Mouse (Mus musculus) CD4-positive helper T cell, adult 2 months (primary cell): ENCODE results near the gene Enpp3.

Source experiments
- DNase-seq: peaks from one replicate; pipeline ENCODE4 v3.0.0-alpha.2; 2012; ENCODE audit warnings: low read depth, missing footprints, low spot score

Gene Enpp3

DNA sequence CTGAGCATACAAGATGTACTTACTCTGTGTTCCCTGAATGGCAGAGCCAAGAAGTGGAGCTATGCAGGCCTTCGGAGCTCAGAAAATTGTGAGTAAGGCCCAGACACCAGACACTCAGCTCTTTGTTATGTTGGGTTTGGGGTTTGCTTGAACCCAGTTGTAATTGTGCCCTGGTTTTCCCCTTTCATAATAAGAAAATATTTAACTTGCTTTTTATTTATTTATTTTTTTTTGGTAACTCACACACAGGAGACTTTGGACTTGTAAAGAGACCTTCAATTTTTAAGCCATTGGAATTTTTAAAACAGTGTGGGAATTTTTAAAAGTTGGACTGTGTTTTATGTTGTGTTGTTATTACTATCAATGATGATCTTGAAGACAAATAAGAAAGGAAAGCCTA, at the start of gene Enpp3:
Enpp3 (minus strand) TSS at position 148 of the 400 bp plus-strand sequence.
- no peak for DNase-seq

DNA sequence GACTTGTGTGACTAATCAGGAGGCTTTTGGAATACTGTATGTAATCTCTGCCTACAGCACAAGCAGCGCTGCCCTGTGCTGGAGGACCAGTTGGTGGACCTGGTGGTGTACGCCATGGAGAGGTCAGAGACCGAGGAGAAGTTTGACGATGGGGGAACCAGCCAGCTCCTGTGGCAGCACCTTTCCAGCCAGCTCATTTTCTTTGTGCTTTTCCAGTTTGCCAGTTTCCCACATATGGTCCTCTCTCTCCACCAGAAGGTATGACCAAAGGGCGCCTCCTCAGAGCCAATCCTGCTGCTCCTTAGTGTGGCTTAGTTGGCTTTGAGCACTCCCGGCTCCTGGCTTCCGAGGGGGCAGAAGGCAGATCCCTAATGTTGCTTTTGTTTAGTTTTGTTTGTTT, 45.7 kb upstream of the Enpp3 start:
- no peak for DNase-seq

DNA sequence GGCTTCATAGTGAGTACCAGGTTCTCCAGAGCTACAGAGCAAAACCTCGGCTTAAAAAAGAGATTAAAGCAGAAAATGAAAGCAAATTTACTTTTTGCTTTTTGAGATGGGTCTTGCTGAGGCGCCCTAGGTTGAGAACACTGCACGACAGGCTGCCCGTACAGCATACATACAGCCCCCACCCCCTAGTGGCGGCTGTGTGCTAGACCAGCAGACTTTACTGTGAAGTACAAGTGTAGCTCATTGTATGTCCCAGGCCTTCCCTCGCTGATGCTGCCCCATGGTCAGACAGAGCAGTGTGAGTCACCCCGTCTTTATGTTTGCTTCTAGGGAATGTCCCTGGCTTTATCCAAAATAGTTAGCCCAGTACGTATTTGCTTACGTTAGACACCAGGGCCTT, 43.4 kb upstream of the Enpp3 start:
- DNase-seq: peak; percentile 19

DNA sequence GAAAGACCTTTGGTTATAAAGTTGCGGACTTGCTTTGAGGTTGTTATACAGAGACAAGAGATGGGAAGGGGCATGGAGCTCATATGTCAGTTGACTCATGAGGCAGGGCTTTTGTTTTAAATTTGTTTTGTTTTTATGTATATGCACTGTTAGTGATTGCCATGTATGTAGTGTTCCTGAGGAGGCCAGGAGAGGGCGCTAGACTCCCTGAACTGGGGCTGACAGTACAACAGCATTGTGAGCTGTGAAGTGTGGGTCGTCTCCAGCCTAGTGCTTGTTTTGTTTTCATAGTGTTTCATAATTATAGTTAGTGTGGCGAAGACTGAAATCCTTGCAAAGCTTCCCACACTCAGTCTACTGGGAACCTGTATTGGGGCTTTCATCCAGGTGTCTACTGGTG, 31.0 kb upstream of the Enpp3 start:
- DNase-seq: no peak

DNA sequence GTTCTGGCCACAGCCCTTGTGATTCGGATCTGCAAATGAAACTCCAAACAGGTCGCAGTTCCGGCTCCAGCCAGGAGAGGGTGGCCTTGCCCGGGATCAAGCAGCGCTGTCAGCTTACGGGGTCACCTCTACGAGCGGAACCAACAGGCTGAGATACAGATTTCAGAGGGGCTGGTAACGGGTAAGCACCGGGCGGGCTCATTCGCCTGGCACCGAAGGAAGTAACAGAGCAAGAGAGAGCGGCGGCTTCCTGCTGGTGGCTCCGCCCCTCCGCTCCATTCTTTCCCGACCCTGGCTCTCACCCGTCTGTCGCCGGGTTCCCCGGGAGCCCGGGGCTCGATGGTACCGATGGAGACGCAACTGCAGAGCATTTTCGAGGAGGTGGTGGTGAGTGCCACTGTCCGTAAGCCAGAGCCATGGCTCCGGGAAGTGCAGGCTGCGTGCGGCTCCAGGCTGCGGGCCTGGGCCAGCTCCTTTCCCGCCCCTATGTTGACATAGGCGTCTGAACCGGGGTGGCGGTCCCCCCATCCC, 27.2 kb upstream of the Enpp3 start, which contains the start of gene Med23:
Med23 (plus strand) TSS at position 227 of the 531 bp plus-strand sequence.
- DNase-seq: peak; percentile 96

DNA sequence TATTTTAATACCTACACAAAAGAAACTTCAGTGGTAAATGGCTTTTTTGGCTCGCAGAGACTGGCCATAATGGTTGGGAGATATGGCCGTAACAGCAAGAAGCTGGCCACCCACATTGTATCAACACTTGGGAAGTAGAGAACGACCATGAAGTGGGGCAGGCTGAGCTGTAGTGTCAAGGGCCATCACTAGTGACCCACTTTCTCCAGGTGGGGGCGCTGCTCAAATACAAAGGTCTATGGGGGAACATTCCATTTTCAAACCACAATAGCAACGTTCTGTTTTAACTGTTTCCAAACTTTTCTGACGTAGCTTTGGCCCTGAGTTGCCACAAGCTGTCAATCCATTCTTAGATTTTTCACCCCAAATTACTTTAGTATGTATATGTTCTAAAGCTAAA, 21.8 kb upstream of the Enpp3 start:
- DNase-seq: no peak

DNA sequence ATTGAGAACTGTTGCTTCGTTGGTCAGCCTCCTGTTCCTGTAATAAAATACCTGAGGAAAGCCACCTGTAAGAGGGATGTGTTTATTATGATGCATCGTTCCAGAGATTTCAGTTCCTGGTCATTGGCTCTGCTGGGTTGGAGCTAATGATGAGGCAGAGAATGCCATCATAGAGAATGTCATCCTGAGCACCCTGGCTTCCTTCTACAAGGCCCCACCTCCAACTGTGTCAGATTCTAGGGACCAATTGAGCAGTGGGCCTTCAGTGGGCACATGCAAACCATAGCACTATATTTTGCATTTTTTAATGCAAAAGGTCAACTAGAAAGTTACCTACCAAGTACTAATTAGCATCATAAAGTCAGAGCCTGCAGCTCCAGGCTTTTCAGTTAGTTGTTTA, 20.5 kb upstream of the Enpp3 start:
- no peak for DNase-seq

DNA sequence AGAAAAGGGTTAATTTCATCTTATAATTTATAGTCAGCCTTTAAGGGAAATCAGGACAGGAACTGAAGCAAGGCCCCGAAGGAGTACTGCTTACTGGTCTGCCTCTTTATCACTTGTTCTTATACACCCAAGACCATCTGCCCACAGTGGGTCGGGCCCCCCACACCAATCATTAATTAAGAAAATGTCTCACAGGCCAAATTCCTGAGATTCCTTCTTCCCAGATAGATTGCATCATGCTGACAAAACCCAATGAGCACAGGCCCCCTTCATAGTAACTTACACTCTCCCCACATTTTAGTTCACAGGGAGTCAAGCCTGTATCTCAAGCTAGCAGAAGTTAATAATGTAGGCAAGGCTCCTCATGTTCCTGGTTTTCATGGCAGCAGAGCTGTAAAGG, 625 bp downstream of the Enpp3 start:
- no peak for DNase-seq

DNA sequence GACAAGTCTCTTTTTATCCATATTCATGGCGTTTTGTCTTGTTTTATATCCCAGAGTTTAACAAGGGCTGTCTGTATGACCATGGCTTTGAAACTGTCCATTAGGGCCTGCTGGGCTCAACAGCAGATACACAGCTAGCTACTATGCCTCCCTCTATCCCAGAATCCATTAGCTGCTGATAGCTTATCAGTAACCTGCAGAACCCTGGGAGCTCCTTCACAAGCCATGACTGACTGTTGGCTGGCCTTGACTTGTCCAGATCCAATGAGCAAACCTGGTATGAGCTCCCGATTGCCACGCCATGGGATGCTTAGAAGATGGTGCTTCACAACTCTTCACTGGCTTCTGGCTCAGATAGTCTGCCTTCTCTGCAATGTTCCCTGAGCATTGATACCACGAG, 1.8 kb downstream of the Enpp3 start:
- no peak for DNase-seq

DNA sequence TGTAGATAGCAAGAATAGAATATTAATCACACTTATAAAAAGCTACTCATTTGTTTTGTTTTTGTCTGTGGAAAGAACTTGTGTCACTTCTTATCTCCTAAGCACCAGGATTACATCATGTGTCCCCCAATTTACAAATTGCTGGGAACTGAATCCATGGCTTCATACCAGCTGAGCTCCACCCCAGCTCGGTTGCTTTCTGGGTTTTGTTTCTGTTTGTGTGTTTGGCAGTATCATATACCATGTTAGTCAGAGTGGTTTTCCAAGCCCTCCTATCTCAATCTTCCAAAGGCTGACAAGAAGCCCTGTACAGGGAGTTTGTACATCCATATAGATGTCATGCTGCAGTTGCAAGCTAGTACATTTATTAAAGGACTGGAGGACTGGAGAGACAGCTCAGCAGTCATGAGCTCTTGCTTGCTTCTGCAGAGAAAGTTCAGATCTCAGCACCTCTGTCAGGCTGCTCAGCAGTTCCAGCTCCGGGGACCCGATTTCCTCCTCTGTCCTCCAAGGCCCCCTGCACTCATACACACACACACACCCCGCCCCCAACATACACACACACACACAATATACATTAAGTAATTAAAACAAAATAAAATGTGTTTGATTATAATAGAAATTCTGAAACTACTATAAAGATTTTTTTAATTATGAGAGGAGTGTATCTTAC, 6.1 kb downstream of the Enpp3 start:
- no peak for DNase-seq

DNA sequence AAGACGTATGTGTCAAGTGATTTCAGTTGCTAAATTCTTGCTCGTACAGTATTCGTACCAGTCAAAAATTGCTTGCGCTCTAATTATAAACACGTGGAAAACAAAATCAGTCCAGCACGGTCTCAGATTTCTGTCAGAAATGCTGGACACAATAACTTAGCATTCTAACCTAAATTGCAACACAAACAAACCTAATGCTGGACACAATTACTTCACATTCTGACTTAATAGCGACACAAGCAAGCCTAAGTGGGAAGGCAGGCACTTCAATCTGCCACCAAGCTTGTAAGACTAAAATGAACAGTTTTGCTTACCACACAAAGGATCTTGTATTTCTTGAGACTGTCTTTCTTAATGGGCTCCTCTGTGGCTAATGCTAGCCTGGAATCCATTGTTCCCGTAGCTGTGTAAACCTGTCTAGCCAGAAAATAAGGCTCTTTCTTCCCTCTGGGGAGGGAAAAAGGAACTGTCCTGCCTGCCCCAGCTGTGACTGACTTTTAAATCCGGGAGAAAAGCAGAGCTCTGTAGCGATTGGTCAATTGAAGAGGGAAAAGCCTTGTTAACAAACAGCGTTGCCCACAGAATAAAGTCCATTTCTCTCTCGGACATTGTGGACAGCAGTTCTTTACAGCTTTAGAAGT, 6.8 kb downstream of the Enpp3 start:
- no peak for DNase-seq

DNA sequence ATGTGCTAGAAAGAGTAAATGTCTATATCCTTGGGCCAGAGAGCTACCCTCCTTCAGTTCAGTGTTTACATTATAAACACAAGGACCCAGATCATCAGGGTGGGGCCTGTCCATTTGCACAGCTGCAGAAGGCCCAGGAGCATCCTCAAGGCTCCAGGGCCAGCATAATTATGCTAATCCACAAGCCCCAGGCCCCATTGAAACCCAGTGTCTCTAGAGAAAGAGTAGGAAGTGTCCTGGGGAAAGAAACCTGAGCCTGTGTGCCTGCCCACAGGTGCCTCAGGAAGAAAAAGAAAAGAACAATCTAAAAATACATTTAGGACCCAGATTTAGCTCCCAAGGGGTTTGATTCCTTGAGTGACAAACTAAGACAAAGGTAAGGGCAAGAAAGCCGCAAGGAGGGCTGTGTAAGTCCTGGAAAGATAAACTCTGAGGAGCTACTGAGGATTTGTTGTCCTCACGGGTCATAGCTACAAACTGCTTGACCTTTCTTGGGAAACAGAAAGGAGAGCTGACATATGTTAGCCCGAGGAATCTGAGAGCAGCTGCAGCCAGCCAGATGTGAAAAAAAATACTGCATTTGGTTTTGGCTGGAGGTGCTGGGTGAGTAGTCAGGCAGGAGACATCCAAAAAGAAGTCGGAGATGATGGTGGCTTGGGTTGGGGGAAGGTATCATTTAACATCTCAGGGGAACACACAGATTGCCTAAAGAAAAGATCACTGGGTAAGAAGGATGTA, 7.8 kb downstream of the Enpp3 start:
- DNase-seq: no peak

DNA sequence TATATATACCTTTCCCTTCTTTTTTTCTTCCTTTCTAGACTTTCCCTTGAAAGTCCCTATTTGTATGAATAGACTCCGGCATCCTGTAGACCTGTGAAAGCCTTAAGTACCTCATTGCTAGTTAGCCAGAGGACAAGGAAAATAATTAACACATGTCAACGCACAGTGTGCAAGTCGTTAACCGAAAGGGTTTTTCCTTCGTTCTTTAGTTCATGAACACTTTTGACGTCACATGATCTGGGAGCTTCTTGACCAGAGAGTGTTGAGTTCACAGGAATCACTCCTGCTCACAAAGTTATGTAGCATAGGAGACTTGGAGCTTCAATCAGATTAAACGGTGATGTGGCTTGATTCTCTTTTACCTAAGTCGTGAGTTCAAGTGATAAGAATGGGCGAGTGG, 10.3 kb downstream of the Enpp3 start:
- no peak for DNase-seq

DNA sequence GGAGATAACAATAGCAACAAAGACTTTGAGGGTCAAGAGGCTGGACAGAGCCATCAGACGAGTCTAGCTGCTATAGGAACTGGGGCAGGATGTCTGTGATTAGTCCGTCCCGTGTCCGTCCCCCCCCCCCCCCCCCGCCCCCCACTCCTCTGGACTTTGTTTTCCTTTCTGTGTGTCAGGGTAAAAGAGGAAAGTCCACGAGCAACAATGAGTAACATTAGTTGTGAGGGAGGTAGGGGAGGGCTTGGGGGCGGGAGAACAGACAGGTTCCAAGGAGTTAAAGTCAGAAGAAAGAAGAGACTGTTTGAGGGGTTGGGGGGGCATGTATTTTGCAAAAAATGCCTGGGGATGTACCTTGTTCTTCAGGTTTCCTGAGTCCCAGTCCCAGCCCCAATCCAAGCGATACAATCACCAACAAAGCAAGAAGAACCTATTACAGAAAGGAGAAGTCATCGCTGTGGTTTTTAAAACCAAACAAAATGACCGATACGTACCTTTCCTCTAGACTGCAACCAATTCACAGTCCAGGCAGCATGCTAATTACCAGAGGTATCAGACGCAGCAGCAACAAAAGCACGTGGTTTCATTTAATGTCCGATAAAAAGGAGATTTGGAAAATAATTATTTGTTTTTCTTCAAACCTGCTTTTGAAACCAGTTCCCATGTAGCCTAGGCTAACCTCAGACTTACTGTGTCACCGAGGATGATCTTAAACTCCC, 11.1 kb downstream of the Enpp3 start:
- DNase-seq: no peak

DNA sequence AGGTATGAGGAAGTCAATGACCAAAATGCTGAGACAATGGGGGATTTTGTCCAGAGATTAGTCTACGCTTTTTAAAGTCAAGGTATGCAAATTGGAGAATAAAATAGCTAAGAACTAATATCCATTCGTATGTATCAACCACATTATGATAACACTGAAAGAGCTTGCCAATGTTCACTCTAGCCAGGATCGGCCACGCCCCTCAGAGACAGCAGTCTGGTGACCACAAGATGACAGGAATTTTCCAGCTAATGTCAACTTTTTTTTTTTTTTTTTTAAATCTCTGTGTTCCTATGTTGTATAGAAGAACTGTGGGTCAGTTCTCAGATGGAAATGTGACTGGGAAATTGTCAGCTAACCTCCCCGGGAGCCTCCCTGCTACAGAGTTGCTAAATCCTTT, 12.2 kb downstream of the Enpp3 start:
- DNase-seq: no peak

DNA sequence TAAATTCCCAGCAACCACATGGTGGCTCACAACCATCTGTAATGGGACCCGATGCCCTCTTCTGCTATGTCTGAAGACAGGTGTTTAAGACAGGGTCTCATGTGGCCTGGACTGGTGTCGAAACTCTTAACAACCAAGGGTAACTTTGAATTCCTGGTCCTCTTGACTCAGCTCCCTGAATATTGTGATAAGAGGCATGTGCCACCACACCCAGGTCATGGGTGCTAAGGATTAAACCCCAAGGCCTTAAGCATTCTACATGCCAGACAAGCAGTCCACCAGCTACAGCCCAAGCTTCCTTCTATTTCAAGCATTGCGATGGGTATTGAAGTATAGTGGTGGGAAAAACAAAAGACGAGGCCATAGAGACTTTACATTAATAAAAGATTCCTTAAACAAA, 14.5 kb downstream of the Enpp3 start:
- no peak for DNase-seq

DNA sequence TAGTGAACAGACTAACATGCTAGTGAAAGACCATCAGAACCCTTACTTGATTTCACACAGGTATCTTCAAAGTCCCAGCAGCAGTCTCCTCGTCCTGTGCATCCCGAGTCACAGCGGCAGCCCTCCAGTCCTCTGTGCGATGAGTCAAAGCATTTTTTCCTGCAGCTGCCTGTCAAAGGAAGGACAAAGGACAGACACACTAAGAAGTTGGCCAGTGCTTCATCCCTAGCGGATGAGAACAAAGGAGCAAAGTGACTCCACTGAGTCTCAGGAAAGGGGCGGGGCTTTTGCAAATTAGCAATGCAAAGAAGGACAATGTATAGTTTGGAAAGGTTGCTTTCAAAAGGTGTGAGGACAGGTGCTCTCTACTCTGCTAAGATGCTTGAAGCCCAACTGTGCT, 16.5 kb downstream of the Enpp3 start:
- DNase-seq: no peak

DNA sequence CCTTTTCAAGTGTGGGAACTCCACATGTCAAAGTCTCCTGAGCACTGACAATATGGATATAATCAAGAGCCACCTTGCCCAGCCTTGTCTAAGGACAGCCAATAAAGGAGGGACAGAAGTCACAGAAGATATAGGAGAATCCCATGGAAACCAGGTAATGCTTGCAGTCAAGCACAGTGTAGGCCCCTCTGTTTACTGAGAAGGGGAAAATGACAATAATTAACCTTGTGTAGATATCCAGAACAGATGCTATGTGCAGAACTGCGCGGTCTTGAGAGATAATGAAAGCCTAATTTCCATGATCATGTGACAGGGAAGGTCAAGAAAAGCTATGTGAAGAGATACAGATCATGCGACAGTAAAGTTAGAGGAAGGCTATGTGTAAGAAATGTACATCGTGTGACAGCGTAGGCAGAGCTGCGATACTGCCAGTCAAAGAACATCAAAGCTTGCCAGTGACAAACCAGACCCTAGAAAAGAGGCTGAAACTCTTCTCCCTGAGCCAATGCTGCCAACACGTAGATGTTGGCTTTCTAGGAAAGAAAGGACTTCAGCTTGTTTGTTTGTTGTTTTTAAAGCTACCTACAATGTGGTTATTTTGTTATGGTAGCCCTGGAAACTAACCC, 17.1 kb downstream of the Enpp3 start:
- no peak for DNase-seq

DNA sequence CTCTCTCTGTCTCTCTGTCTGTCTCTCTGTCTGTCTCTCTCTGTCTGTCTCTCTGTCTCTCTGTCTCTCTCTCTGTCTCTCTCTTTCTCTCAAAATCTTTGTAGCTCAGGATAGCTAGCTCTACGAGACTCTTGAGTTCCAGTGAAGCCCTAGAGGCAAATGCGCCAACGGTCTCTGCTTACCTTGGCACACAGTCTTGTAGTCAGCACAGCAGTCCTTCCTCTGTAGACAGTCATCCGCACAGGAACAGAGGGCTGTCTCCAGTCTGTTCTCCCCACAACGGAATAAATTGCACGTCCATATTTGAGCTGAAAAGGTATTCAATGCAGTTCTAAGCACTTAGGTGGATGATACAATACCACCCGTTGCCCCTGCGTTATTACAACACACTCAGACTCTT, 18.0 kb downstream of the Enpp3 start:
- DNase-seq: no peak

DNA sequence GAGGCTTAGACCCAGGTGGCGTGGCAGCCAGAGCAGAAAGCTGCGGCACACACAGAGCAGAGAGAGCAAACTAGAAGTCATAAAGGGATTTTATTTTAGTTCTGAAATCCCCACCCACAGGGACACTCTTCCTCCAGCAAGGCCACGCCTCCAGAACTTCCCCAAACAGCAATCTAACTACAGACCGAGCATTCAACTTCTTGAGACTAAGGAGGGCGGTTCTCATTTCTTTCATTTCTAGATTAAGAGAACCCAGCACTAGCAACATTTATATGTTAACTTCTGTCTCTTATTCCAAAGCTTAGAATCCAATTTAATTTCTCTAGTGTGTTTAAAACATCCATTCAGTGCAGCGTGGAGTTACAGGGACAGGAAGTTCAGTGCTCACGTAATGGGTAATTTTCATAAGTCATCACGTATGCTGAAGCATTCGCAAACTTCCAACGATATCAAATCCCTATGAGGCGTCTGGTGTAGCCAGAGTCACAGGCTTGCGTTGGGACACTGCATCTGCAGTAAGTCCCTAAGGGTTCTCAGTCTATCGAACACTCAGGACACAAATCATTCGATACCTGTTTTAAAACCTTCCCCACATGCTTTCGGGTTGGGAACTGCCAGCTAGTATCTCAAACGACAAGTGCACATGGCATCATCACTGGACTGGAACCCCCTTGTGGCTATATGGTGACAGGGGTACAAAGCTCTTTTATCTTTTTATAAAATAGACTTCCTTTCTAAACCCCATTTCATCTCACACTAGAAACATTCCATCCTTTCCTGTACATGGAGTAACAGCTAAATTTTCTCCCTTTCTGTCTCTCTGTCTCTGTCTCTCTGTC, 18.7 kb downstream of the Enpp3 start:
- peak; percentile 74 for DNase-seq

DNA sequence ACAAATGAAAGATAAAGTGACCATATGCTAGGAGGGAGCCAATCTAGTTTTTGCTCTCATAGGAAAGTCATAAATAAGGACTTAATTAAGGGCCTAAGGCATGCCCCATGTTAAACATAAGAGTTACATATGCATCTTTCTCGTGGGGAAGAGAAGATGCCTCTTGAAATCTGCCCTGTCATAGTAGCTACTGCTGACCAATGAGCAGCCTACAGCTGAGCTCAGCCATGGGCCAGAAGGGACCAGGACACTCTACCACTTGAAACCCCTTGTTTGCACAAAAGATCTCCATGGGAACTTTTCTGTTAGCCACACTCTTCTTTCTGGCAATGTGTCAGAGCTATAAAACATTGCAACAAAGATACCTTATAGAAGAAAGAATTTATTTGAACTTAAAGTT, 19.4 kb downstream of the Enpp3 start:
- DNase-seq: no peak
